Mouse (Mus musculus) ES-E14 (cell line): ENCODE results near the gene Fmnl1.

Experiments used
- CHD2 ChIP-seq: IDR thresholded peaks from 2 replicates; pipeline ENCODE4 v1.6.1; 2014; ENCODE audit warnings: mild to moderate bottlenecking, low read depth, low read length, inconsistent platforms
- ZC3H11A ChIP-seq: IDR thresholded peaks from 2 replicates; pipeline ENCODE4 v1.6.1; 2012; ENCODE audit warnings: low read depth, mild to moderate bottlenecking, inconsistent platforms, low read length, borderline replicate concordance
- ZNF384 ChIP-seq: IDR thresholded peaks from 2 replicates; pipeline ENCODE4 v1.6.1; 2012; ENCODE audit warnings: low read depth, low read length, inconsistent platforms

- TF ChIP-seq CHD2 = no peak
- no peak for TF ChIP-seq ZNF384
- no peak for TF ChIP-seq ZC3H11A
These were observed 64.8 kb downstream of the Fmnl1 start for GRCm38 (mm10) chr11:103235702-103236101.
